Comparison of ENCODE assay signal across 20 mouse cellular contexts in genomic region chr12:71269367-71269766, GRCm38 (mm10). TPM values are rescaled to one million over a fixed set of nuclear protein-coding genes. Genes with fewer than 3 reads are reported as not detected.
"Had no signal": no experiment of that assay in that cellular context is flagged by ENCODE, and none has a peak within 500 bp of the region (broad histone marks: within the 10 kb centered on the region; RNA-seq: fewer than 3 reads in every experiment).

No protein-coding gene starts in this region.

- H3K27me3 ChIP-seq: liver, embryonic 15.5 days; lung, embryonic 15.5 days; megakaryocyte, embryonic 14.5 days; midbrain, embryonic 12.5 days; neural tube, embryonic 12.5 days; stomach, embryonic 15.5 days had no signal

- H3K4me3 ChIP-seq: liver, embryonic 15.5 days; lung, embryonic 15.5 days; megakaryocyte, embryonic 14.5 days; midbrain, embryonic 12.5 days; neural tube, embryonic 12.5 days; stomach, embryonic 15.5 days had no signal

- H3K9me3 ChIP-seq: liver, embryonic 15.5 days; lung, embryonic 15.5 days; midbrain, embryonic 12.5 days; stomach, embryonic 15.5 days had no signal

- H3K4me1 ChIP-seq: liver, embryonic 15.5 days; lung, embryonic 15.5 days; megakaryocyte, embryonic 14.5 days; midbrain, embryonic 12.5 days; neural tube, embryonic 12.5 days; stomach, embryonic 15.5 days had no signal

- H3K36me3 ChIP-seq: liver, embryonic 15.5 days; lung, embryonic 15.5 days; midbrain, embryonic 12.5 days; neural tube, embryonic 12.5 days; stomach, embryonic 15.5 days had no signal

- H3K27ac ChIP-seq: liver, embryonic 15.5 days; lung, embryonic 15.5 days; macrophage; midbrain, embryonic 12.5 days; neural tube, embryonic 12.5 days; stomach, embryonic 15.5 days; stomach, postnatal 0 days had no signal

- H3K9ac ChIP-seq: liver, embryonic 15.5 days; liver, postnatal 0 days; lung, embryonic 15.5 days; midbrain, embryonic 12.5 days; neural tube, embryonic 12.5 days; stomach, embryonic 15.5 days had no signal

- ATAC-seq: liver, postnatal 0 days; lung, postnatal 0 days had no signal

- H3K4me2 ChIP-seq: liver, embryonic 15.5 days; lung, embryonic 15.5 days; midbrain, embryonic 12.5 days; neural tube, embryonic 12.5 days; stomach, embryonic 15.5 days had no signal

- DNase-seq: liver, postnatal 0 days; lung, adult 2 months; lung, postnatal 14 days; lung, postnatal 36 days; midbrain, embryonic 14.5 days; right cerebral cortex, postnatal 14 days; thymus, adult 2 months; thymus, postnatal 25 days; thymus, postnatal 4 days had no signal

RNA-seq across cellular contexts. Expression of gene Dact1, which starts 40.3 kb away (rescaled TPM):
- total RNA-seq: monocyte, adult 5-6 weeks; neutrophil, adult 5-6 weeks had no signal
- polyA plus RNA-seq: macrophage had no signal
